Mouse (Mus musculus) lung, embryonic 15.5 days (tissue): Measurements from ENCODE around the gene Map7. TPM values are rescaled to one million over a fixed set of nuclear protein-coding genes. Genes with fewer than 3 reads are reported as not detected.

Experiments
- ATAC-seq: fragments of 200-750 bp; cut with Nextera tagmentation; 2 replicates; pipeline ENCODE4 v1.8.0; 2017; ENCODE audit warnings: moderate number of reproducible peaks, borderline replicate concordance; ENCODE audit not compliant: low FRiP score, low TSS enrichment; ENCODE audit errors: extremely low read depth
- H3K27ac ChIP-seq: fragments of 300-500 bp; sonication (generic); 2 replicates; pipeline ENCODE4 v1.5.1; 2015; ENCODE audit warnings: moderate library complexity, mild to moderate bottlenecking, inconsistent platforms
- H3K27me3 ChIP-seq: fragments of 300-500 bp; sonication (generic); 2 replicates; pipeline ENCODE4 v1.6.1; 2015; ENCODE audit warnings: inconsistent platforms
- H3K36me3 ChIP-seq: fragments of 300-500 bp; sonication (generic); 2 replicates; pipeline ENCODE4 v1.6.1; 2015; ENCODE audit warnings: inconsistent platforms
- H3K4me1 ChIP-seq: fragments of 300-500 bp; sonication (generic); 2 replicates; pipeline ENCODE4 v1.6.1; 2015; ENCODE audit warnings: inconsistent platforms
- H3K4me2 ChIP-seq: fragments of 300-500 bp; sonication (generic); 2 replicates; pipeline ENCODE4 v1.6.1; 2015; ENCODE audit warnings: inconsistent platforms, mild to moderate bottlenecking, moderate library complexity
- H3K4me3 ChIP-seq: fragments of 300-500 bp; sonication (generic); 2 replicates; pipeline ENCODE4 v1.5.1; 2015; ENCODE audit warnings: mild to moderate bottlenecking, inconsistent platforms
- H3K9ac ChIP-seq: fragments of 300-500 bp; sonication (generic); 2 replicates; pipeline ENCODE4 v1.6.1; 2015; ENCODE audit warnings: inconsistent platforms
- H3K9me3 ChIP-seq: fragments of 300-500 bp; sonication (generic); 2 replicates; pipeline ENCODE4 v1.6.1; 2016; ENCODE audit warnings: inconsistent platforms
- WGBS: fragments of 180-500 bp; shearing (Covaris S2); methylation state at CpG from one replicate; pipeline ENCODE4 v1.1.7; 2015; 5-methylcytosine and 5-hydroxymethylcytosine counted together
- polyA plus RNA-seq: library from polyadenylated mRNA; unstranded; fragments of >200 nt; fragmentation: Nextera tagmentation; extraction: Ambion mirVana; gene quantifications from 2 replicates; pipeline ENCODE4 v1.2.1, GENCODE M21; 2015

Map7 gene
- polyA plus RNA-seq, 1 experiment from 2014 or later = 13.0 TPM

DNA sequence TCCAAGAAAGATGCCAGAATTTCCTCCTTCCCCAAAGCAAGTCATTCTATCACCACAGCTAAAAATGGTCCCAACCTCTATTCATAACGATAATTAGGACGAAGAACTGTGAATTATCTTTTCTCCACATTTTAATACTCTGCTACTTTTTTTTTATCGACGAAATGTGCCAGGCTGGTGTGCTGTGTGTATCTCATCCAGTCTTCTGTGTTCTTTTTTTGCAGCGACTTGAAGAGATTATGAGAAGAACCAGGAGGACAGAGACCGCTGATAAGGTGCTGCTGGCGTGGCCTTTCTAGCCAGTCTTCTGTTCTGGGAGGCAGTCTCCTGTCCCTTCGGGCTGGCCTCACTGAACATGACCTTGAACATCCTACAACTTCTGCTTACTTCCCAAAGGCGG is 125.8 kb downstream of the Map7 start:
- Histone ChIP-seq H3K9me3 (no peaks in the 10 kb centered on the region), H3K9ac (no peak overlapping the region), H3K27ac (no peak overlapping the region), H3K4me2 (no peak overlapping the region), H3K4me1 (no peaks in the 10 kb centered on the region), H3K27me3 (no peaks in the 10 kb centered on the region), H3K36me3 (no peaks in the 10 kb centered on the region), H3K4me3 (no peak overlapping the region)
- 82% methylated on average over 9 of the region's 9 CpGs for WGBS
- no peak for ATAC-seq

DNA sequence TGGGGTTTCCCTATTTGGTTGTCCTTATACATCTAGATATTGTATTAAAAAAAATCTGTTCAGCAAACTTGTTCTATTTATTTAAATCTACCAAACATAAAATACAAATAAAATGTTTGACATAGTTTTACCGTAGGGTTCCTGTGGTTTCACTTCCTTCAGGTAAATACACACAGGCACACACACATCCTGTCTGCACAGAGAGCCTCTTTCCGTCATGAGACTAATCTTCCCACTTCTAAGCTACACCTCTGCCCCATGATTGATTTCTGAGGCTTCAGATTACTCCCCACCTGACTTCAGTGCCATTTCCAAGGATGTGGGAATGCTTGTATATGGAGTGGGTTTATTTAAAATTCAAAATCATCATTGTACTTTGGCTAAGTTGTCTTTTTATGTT is 133.2 kb downstream of the Map7 start:
- Histone ChIP-seq H3K27ac (no peak overlapping the region), H3K4me2 (no peak overlapping the region), H3K9ac (no peak overlapping the region), H3K27me3 (no peaks in the 10 kb centered on the region), H3K4me3 (no peak overlapping the region), H3K9me3 (no peaks in the 10 kb centered on the region), H3K36me3 (no peaks in the 10 kb centered on the region), H3K4me1 (peaks cover 19% of the 10 kb centered on the region; the same call in 1 of the 2 replicates)
- ATAC-seq = no peak
- WGBS = 29% methylated on average over 2 of the region's 2 CpGs

GRCm38 (mm10) chr10:20285289-20285975 is 137.2 kb downstream of the Map7 start:
- Histone ChIP-seq H3K27ac (no peak overlapping the region), H3K4me2 (no peak overlapping the region)

GRCm38 (mm10) chr10:20285994-20286836 is 137.9 kb downstream of the Map7 start:
- Histone ChIP-seq H3K36me3 (no peaks in the 10 kb centered on the region), H3K9ac (no peak overlapping the region), H3K4me2 (0 out of 2 replicates have a peak overlapping the region, but pooled peaks have one; percentile 6), H3K4me1 (peaks cover 20% of the 10 kb centered on the region; the same call in 1 of the 2 replicates), H3K4me3 (no peak overlapping the region), H3K27ac (no peak overlapping the region), H3K27me3 (no peaks in the 10 kb centered on the region), H3K9me3 (no peaks in the 10 kb centered on the region)
- WGBS = 33% methylated on average over 15 of the region's 15 CpGs
- no peak for ATAC-seq

More at GRCm38 (mm10) chr10:20285289-20285975, 137.2 kb downstream of the Map7 start:
- Histone ChIP-seq H3K4me3 (no peak overlapping the region), H3K27me3 (no peaks in the 10 kb centered on the region), H3K9ac (no peak overlapping the region), H3K36me3 (no peaks in the 10 kb centered on the region), H3K4me1 (peaks cover 22% of the 10 kb centered on the region; the same call in 1 of the 2 replicates), H3K9me3 (no peaks in the 10 kb centered on the region)
- peak; percentile 68; the same call in 1 of the 2 replicates for ATAC-seq
- 12% methylated on average over 10 of the region's 10 CpGs for WGBS

DNA sequence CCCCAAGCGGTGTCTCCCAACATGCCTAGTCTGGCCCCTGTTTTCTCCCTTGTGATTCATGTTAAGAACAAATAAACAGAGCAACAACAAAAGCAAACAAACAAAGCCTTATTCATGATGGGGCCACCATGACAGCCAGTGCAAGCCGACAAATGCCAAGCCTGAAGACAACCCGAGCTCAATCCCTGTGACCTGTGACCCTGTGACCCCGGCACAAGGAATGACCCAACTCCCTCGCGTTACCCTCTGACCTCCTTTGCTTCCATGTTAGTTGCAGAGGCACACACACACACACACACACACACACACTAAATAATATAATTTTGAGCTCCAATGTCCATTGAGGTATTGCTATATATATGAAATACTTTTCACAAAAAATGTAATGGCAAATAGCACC is 139.1 kb downstream of the Map7 start:
- no peak overlapping the region for H3K4me3 ChIP-seq
- H3K4me2 ChIP-seq = no peak overlapping the region
- H3K27ac ChIP-seq = no peak overlapping the region
- H3K4me1 ChIP-seq = peaks cover 20% of the 10 kb centered on the region; the same call in 1 of the 2 replicates
- H3K27me3 ChIP-seq = no peaks in the 10 kb centered on the region
- WGBS = 53% methylated on average over 6 of the region's 6 CpGs
- H3K9me3 ChIP-seq = no peaks in the 10 kb centered on the region
- no peak for ATAC-seq
- H3K9ac ChIP-seq = no peak overlapping the region
- H3K36me3 ChIP-seq = no peaks in the 10 kb centered on the region

DNA sequence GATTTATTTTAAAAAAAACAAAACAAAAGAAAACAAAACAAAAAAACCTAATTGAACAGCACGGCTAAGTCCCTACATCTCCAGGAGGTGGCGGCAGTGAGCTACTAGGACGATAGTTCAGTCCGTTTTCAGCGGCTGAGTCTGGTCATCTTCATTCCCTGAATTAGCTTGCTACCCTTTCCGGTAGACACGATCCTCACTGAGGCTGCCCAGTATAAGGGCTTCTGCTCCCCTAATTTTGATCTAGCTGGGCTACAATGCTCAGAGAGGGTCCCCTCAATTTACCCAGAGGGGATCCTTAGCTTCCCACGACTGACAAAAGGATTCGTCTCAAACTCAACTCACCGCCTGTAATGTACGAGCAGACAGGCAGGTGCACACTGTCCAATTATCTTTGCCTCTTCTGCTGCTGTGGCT is 142.2 kb downstream of the Map7 start:
- Histone ChIP-seq H3K4me3 (peak overlapping the region; percentile 26), H3K36me3 (no peaks in the 10 kb centered on the region), H3K27me3 (no peaks in the 10 kb centered on the region), H3K4me2 (peak overlapping the region; percentile 54), H3K27ac (no peak overlapping the region), H3K4me1 (peaks cover 17% of the 10 kb centered on the region; the same call in 1 of the 2 replicates), H3K9ac (peak overlapping the region; percentile 16; the same call in 1 of the 2 replicates), H3K9me3 (no peaks in the 10 kb centered on the region)
- WGBS = 17% methylated on average over 11 of the region's 11 CpGs
- ATAC-seq = peak; percentile 55; the same call in 1 of the 2 replicates

DNA sequence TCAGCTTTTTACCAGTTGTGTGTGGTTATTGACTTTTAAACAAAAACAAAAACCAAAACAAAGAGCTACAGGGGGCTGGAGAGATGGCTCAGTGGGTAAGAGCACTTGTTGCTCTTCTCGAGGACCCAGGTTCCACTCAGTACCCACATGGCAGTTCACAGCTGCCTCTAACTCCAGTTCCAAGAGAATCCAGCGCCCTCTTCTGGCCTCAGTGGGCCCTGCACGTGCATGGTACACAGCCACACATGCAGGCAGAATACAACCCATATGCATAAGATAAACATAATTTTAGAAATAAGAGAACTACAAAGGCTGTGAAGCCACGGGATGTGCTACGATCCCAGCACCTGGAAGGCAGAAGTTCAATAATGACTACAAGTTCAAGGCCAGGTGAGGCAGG is 147.7 kb downstream of the Map7 start:
- Histone ChIP-seq H3K27ac (no peak overlapping the region), H3K27me3 (no peaks in the 10 kb centered on the region; the same call in 1 of the 2 replicates), H3K4me3 (no peak overlapping the region), H3K9ac (no peak overlapping the region), H3K36me3 (no peaks in the 10 kb centered on the region), H3K4me2 (no peak overlapping the region), H3K9me3 (no peaks in the 10 kb centered on the region), H3K4me1 (no peaks in the 10 kb centered on the region)
- 68% methylated on average over 5 of the region's 5 CpGs for WGBS
- no peak for ATAC-seq

DNA sequence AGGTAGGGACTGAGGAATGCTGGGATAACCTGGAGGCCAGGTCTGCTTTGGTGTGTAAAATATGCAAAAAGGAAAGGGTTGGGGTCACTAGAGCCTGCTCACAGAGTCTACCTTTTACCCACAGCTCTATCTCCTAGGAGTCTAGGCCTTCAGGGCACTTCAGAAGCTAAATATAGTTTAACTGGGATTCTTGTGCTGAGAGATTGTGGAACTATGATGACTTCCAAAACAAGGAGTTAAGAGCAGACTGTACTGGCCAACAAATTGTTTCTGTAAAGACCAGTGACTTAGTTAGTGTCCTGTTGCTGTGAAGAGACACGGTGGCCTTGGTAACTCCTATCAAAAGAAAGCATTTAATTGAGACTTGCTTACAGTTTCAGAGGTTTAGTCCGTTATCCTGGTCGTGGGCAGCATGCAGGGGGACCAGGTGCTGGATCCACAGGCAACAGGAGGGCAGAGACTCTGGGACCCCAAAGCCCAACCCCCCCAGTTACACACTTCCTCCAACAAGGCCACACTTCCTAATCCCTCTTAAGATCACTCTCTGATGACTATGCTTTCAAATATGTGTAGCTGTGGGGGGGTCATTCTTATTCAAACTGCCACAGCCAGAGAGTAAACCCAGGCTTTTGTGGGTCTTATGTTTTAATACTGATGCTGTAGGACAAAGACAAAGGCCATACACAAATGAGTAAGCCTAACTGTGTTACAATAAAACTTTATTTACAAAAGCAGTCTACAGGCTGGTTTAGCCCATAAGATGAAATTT is 150.1 kb downstream of the Map7 start:
- Histone ChIP-seq H3K27me3 (no peaks in the 10 kb centered on the region; the same call in 1 of the 2 replicates), H3K9me3 (no peaks in the 10 kb centered on the region), H3K4me3 (no peak overlapping the region), H3K36me3 (no peaks in the 10 kb centered on the region), H3K27ac (no peak overlapping the region), H3K4me2 (no peak overlapping the region), H3K9ac (no peak overlapping the region), H3K4me1 (no peaks in the 10 kb centered on the region)
- 62% methylated on average over 3 of the region's 3 CpGs for WGBS
- ATAC-seq = no peak

- WGBS = 63% methylated on average over 5 of the region's 5 CpGs
Observed at GRCm38 (mm10) chr10:20299114-20299513, 150.8 kb downstream of the Map7 start.

GRCm38 (mm10) chr10:20310969-20311769 is 162.9 kb downstream of the Map7 start:
- WGBS = 44% methylated on average over 11 of the region's 11 CpGs
- H3K9me3 ChIP-seq = no peaks in the 10 kb centered on the region
- peak overlapping the region; percentile 66 for H3K4me2 ChIP-seq
- H3K27me3 ChIP-seq = no peaks in the 10 kb centered on the region
- no peaks in the 10 kb centered on the region for H3K36me3 ChIP-seq
- H3K4me1 ChIP-seq = peaks cover 18% of the 10 kb centered on the region; the same call in 1 of the 2 replicates
- peak overlapping the region; percentile 69 for H3K9ac ChIP-seq
- peak overlapping the region; percentile 93 for H3K4me3 ChIP-seq
- H3K27ac ChIP-seq = peak overlapping the region; percentile 99
- ATAC-seq = no peak

More at GRCm38 (mm10) chr10:20299114-20299513, 150.8 kb downstream of the Map7 start:
- no peak overlapping the region for H3K9ac ChIP-seq
- H3K4me1 ChIP-seq = no peaks in the 10 kb centered on the region
- no peak overlapping the region for H3K4me3 ChIP-seq
- H3K4me2 ChIP-seq = no peak overlapping the region
- no peak overlapping the region for H3K27ac ChIP-seq
- H3K27me3 ChIP-seq = no peaks in the 10 kb centered on the region; the same call in 1 of the 2 replicates
- ATAC-seq = no peak
- H3K36me3 ChIP-seq = no peaks in the 10 kb centered on the region
- H3K9me3 ChIP-seq = no peaks in the 10 kb centered on the region
